Mouse (Mus musculus) forebrain, embryonic 15.5 days (tissue): ENCODE measurements at regions not wholly inside any gene's neighbourhood (a gene's known extent, or its start where the extent isn't known, plus 50 kb on each side); places are given as distances from the start of the nearest gene placed in this dataset.

Source experiments
- ATAC-seq: fragments of 200-750 bp; cut with Nextera tagmentation; replicated peaks from 2 replicates; pipeline ENCODE4 v1.8.0; 2017; ENCODE audit warnings: mild to moderate bottlenecking, moderate TSS enrichment, moderate library complexity
- H3K27ac ChIP-seq: fragments of 300-500 bp; sonication (generic); replicated peaks from 2 replicates; pipeline ENCODE4 v1.5.1; 2015; ENCODE audit warnings: mild to moderate bottlenecking, inconsistent platforms
- H3K27me3 ChIP-seq: fragments of 300-500 bp; sonication (generic); 2 replicates; pipeline ENCODE4 v1.6.1; 2015; ENCODE audit warnings: inconsistent platforms
- H3K36me3 ChIP-seq: fragments of 300-500 bp; sonication (generic); 2 replicates; pipeline ENCODE4 v1.6.1; 2015; ENCODE audit warnings: mild to moderate bottlenecking, inconsistent platforms
- H3K4me1 ChIP-seq: fragments of 300-500 bp; sonication (generic); 2 replicates; pipeline ENCODE4 v1.6.1; 2015; ENCODE audit warnings: inconsistent platforms
- H3K4me2 ChIP-seq: fragments of 300-500 bp; sonication (generic); replicated peaks from 2 replicates; pipeline ENCODE4 v1.6.1; 2015; ENCODE audit warnings: mild to moderate bottlenecking, inconsistent platforms
- H3K4me3 ChIP-seq: fragments of 300-500 bp; sonication (generic); 2 replicates; pipeline ENCODE4 v1.5.1; 2015; ENCODE audit warnings: mild to moderate bottlenecking, inconsistent platforms
- H3K9ac ChIP-seq: fragments of 300-500 bp; sonication (generic); replicated peaks from 2 replicates; pipeline ENCODE4 v1.6.1; 2015; ENCODE audit warnings: mild to moderate bottlenecking, inconsistent platforms
- H3K9me3 ChIP-seq: fragments of 300-500 bp; sonication (generic); 2 replicates; pipeline ENCODE4 v1.6.1; 2016; ENCODE audit warnings: inconsistent platforms
- WGBS: fragments of 180-500 bp; shearing (Covaris S2); methylation state at CpG from one replicate; pipeline ENCODE4 v1.1.7; 2015; ENCODE audit warnings: mixed read lengths; 5-methylcytosine and 5-hydroxymethylcytosine counted together

DNA sequence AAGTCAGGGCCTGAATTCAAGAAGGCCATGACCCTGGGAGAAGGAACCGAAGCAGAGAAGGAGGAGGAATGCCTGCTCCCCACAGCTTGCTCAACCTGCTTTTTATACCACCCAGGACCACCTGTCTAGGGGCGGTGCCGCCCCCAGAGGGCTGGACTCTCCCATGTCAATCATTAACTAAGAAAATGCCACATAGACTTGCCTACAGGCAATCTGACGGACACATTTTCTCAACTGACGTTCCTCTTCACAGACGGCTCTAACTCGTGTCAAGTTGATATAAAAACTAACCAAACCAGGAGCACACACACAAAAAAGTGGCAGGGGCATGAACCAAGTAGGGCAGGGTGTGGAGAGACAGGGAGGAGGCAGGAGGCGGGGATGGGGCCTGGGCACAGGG lies 248.5 kb downstream of the Bcl11b start:
- no peak for ATAC-seq
- H3K9me3 ChIP-seq: no peaks in the 10 kb centered on the region
- WGBS: 89% methylated on average over 8 of the region's 8 CpGs
- no peak overlapping the region for H3K9ac ChIP-seq
- no peak overlapping the region for H3K4me2 ChIP-seq
- H3K27me3 ChIP-seq: no peaks in the 10 kb centered on the region
- H3K4me1 ChIP-seq: peaks cover 20% of the 10 kb centered on the region
- no peak overlapping the region for H3K4me3 ChIP-seq
- no peaks in the 10 kb centered on the region for H3K36me3 ChIP-seq
- no peak overlapping the region for H3K27ac ChIP-seq

DNA sequence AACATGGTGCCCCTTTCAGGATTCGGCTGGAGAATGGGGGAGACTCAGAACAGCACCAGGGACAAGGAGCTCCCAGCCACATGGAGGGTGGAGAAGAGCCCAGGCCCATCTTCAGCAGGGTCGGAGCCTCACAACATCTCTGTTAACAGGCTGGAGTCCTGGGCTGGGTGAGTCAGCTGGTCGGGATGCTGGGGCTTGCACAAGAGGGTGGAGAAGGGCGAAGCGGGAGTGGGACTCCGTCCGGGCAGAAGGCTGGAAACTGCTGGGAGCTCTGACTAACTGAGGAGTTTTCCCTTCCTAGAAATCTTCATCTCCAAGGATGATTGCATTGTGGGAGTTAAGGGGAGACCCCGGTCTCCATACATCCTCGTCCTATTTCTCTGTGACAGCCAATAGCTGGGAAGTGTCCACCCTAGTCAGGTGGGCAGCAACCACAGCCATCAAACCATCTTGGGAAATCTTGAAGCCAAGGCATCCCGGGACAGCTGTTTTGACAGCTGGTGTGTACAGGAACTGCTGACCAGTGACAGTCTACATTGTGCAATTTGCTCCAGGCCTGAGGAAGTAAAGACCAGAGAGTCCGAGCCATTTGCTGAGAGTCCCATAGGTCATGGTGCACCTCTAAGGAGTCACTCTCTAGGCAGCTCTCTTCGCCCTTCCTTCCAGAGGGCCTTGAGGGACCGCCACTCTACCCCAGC lies 247.4 kb downstream of the Bcl11b start:
- Histone ChIP-seq H3K27ac (no peak overlapping the region), H3K4me2 (no peak overlapping the region), H3K36me3 (no peaks in the 10 kb centered on the region), H3K27me3 (no peaks in the 10 kb centered on the region), H3K9me3 (no peaks in the 10 kb centered on the region), H3K4me3 (no peak overlapping the region), H3K9ac (no peak overlapping the region), H3K4me1 (peaks cover 20% of the 10 kb centered on the region)
- WGBS: 92% methylated on average over 13 of the region's 13 CpGs
- ATAC-seq: no peak

DNA sequence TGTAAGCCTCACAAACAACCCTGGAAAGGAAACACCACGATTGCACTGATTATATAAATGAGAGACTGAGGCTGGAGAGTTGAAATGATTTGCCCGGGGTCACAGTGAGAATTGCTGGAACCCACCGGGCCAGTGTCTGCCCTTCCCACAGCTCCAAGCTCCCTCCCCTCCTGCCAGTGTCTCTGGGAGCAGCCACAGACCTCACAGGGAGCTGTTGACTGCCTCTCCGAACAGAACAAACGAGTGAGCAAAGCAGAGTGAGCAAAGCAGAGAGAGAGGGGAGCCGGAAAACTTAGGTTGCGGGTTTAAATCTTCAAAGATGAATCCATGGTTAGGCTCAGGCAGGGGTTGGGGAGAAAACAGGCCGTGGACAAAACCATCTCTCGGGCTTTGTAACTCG lies 246.2 kb downstream of the Bcl11b start:
- Histone ChIP-seq H3K27ac (no peak overlapping the region), H3K4me1 (peaks cover 19% of the 10 kb centered on the region), H3K4me2 (no peak overlapping the region), H3K36me3 (no peaks in the 10 kb centered on the region), H3K9me3 (no peaks in the 10 kb centered on the region), H3K9ac (no peak overlapping the region), H3K4me3 (no peak overlapping the region), H3K27me3 (no peaks in the 10 kb centered on the region)
- ATAC-seq: no peak
- 38% methylated on average over 10 of the region's 10 CpGs for WGBS

DNA sequence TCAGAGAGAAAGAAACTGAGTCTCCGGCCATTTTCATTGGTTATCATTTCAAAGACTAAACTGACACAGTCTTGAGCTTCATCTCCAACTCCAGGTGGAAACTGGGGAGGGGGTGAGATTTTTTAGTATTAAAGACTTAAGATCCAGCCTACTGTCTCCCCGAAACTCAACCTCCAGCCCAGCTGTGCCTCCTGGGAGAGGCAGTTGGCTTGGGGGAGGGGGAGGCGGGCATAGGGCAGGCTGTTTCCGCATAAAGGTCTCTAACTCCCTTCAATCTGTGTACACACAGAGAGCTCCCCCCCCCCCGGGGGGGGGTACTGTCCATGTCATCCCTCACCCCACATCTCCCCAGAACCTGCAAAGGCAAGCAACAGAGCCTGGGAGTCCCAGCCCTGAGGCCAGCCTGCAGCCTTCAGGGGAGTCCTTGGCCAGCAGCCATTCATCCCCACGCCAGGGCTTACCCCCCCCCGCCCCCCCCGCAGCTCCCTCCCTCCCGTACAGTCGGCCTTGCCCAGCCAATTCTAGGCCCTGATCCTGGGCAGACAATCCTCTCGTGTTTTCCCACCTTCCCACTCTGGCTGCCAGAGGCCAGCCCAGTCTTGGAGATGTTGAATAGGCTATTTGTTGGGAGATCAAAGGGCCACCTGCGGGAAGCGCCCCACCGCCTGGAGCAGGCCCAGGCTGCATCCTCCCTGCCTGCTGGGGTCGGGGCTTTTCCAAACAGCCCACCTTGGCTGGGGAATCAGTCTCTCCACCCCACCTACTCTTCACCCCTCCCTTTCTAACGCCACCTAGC lies 245.2 kb downstream of the Bcl11b start:
- ATAC-seq: peak; percentile 59; the same call in 1 of the 2 replicates
- no peaks in the 10 kb centered on the region for H3K9me3 ChIP-seq
- H3K4me3 ChIP-seq: no peak overlapping the region
- 17% methylated on average over 14 of the region's 16 CpGs for WGBS
- H3K4me2 ChIP-seq: no peak overlapping the region
- H3K27me3 ChIP-seq: no peaks in the 10 kb centered on the region
- no peaks in the 10 kb centered on the region for H3K36me3 ChIP-seq
- peaks cover 10% of the 10 kb centered on the region for H3K4me1 ChIP-seq
- no peak overlapping the region for H3K9ac ChIP-seq
- no peak overlapping the region for H3K27ac ChIP-seq

DNA sequence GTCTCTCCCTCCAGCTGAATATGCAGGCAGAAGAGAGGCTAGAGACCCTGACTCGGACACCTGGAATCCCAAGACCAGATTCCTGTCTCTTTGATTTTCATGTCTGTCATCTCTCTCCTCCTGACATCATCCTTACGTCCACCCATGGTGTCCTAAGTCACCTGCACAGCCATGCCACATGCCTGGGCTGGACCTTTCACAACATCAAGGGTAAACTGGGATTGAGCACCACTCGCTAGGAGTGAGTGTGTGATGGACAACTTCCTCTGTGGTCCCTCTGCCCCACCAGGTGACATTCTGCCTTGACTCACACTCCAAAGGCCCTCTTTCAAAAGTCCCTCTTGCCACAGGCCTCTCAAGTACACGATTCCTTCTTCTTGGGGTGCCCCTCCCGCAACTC lies 244.1 kb downstream of the Bcl11b start:
- H3K36me3 ChIP-seq: no peaks in the 10 kb centered on the region
- no peak overlapping the region for H3K4me3 ChIP-seq
- H3K9ac ChIP-seq: no peak overlapping the region
- no peaks in the 10 kb centered on the region for H3K9me3 ChIP-seq
- 86% methylated on average over 5 of the region's 5 CpGs for WGBS
- H3K4me1 ChIP-seq: peaks cover 10% of the 10 kb centered on the region
- no peak overlapping the region for H3K4me2 ChIP-seq
- no peak overlapping the region for H3K27ac ChIP-seq
- no peak for ATAC-seq
- no peaks in the 10 kb centered on the region for H3K27me3 ChIP-seq

DNA sequence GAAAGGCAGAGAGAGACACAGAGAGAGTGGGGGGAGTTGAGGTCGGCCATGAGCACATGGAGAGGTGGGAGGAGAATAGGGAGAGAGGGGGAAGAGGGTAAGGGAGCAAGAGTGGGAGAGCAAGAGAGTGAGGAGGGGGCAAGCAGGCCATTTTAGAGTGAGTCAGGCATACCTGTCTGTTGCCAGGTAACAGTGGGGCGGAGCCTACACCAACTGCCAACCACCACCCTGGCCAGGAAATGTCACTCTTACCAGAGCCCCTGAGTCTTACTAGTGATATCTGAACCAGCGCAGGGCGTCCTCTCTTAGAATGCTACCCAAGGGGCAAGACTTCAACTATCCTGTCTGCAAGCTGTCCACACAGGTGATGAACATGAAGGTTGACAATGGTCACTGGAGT lies 243.5 kb downstream of the Bcl11b start:
- no peak for ATAC-seq
- H3K36me3 ChIP-seq: no peaks in the 10 kb centered on the region

DNA sequence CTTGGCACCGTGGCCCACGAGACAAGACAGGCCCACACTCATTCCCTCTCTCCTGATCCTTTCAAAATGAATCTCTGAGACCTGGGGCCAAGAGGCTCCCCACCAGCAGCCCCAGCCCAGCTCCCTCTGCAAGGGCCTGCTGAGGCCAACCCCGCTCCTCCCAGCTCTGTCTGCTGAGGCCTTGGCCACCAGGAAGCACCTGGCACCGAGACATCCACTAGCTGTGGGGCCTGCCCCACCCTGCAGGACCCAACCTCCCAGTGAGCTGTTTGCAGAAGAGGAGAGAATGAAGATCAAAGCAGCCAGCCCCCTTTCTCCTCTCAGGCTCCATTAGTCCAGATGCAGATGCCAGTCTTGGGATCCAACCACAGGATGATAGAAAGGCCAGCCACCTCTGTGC lies 241.3 kb downstream of the Bcl11b start:
- 77% methylated on average over 4 of the region's 4 CpGs for WGBS
- Histone ChIP-seq H3K36me3 (no peaks in the 10 kb centered on the region), H3K4me2 (no peak overlapping the region), H3K9me3 (no peaks in the 10 kb centered on the region), H3K27ac (no peak overlapping the region), H3K27me3 (no peaks in the 10 kb centered on the region), H3K9ac (no peak overlapping the region), H3K4me3 (no peak overlapping the region), H3K4me1 (peaks cover 10% of the 10 kb centered on the region)
- no peak for ATAC-seq

More for the DNA sequence above, 243.5 kb downstream of the Bcl11b start:
- no peaks in the 10 kb centered on the region for H3K27me3 ChIP-seq
- WGBS: 77% methylated on average over 4 of the region's 4 CpGs
- no peaks in the 10 kb centered on the region for H3K9me3 ChIP-seq
- no peak overlapping the region for H3K4me3 ChIP-seq
- H3K9ac ChIP-seq: no peak overlapping the region
- H3K27ac ChIP-seq: no peak overlapping the region
- no peak overlapping the region for H3K4me2 ChIP-seq
- H3K4me1 ChIP-seq: peaks cover 10% of the 10 kb centered on the region

DNA sequence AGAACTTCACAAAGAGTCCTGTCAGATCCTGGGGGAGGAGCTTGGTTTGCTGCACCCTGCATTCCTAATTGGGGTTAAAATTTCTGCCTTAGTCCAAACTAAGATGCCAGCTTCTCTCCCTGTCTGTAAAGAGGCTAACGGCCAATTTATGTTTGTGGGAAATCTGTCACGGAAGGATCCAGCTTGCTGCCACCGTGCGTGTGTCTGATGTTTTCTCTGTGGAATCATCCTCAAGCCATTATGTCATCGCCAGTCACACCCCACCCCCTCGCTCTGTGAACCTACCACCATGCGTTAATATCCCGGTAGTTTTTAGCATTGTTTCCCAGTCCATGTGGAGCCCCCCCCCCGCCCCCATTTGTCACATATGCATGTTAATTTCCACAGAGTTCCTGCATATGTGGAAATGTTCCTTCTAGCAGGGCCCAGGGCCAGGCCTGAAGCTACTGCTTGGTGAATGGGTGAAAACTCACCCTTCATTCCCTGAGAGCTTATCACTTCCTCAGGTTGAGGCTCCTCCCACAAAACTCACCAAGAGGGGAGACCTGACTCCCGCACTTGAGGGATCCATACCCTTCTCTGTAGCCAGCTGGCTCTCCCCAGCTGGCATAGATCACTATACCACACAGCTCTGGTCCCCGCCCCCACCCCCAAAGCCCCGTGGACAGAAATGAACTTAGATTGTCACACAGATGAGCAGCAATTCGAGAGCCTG lies 233.4 kb downstream of the Bcl11b start:
- Histone ChIP-seq H3K4me2 (no peak overlapping the region), H3K9me3 (no peaks in the 10 kb centered on the region), H3K36me3 (no peaks in the 10 kb centered on the region), H3K4me1 (peaks cover 9% of the 10 kb centered on the region), H3K9ac (no peak overlapping the region), H3K27ac (no peak overlapping the region), H3K4me3 (no peak overlapping the region), H3K27me3 (no peaks in the 10 kb centered on the region)
- no peak for ATAC-seq
- WGBS: 51% methylated on average over 13 of the region's 13 CpGs

DNA sequence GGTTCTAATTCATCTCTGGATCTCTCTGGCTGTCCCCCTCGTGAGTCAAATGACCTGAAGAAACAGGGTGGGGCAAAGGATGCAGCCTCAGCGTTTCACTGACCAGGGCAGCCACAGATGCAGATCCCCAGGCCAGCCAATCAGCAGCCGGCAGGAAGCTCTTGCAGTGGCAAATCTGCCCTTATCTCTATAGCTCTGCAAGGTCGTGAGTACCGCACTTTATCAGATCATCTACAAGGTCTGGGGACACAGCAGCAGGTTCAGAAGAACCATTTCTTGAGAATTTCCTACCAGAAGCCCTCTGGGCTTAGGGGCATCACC lies 232.9 kb downstream of the Bcl11b start:
- H3K9me3 ChIP-seq: no peaks in the 10 kb centered on the region
- 33% methylated on average over 5 of the region's 5 CpGs for WGBS
- H3K9ac ChIP-seq: no peak overlapping the region
- no peaks in the 10 kb centered on the region for H3K27me3 ChIP-seq
- H3K4me1 ChIP-seq: peaks cover 9% of the 10 kb centered on the region
- no peak overlapping the region for H3K4me2 ChIP-seq
- no peak overlapping the region for H3K4me3 ChIP-seq
- H3K36me3 ChIP-seq: no peaks in the 10 kb centered on the region
- ATAC-seq: no peak
- no peak overlapping the region for H3K27ac ChIP-seq

DNA sequence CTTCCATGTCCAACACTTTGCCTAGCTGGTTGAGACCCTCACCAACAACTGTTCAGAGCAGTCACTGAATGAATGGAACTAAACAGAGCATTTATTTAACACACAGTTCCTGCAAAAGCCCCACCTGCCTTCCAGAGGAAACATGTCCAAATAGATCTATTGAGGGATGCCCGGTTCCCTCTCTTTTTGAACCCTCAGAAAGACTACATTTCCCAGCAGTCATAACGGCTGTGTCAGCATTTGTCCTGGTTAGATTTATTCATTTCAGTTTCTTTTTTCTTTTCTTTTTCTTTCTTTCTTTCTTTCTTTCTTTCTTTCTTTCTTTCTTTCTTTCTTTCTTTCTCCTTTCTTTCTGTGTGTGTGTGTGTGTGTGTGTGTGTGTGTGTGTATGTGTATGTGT lies 232.1 kb downstream of the Bcl11b start:
- 62% methylated on average over 2 of the region's 2 CpGs for WGBS
- Histone ChIP-seq H3K27ac (no peak overlapping the region), H3K9ac (no peak overlapping the region), H3K9me3 (no peaks in the 10 kb centered on the region), H3K4me2 (no peak overlapping the region), H3K27me3 (no peaks in the 10 kb centered on the region), H3K4me1 (peaks cover 9% of the 10 kb centered on the region), H3K36me3 (no peaks in the 10 kb centered on the region), H3K4me3 (no peak overlapping the region)
- no peak for ATAC-seq

DNA sequence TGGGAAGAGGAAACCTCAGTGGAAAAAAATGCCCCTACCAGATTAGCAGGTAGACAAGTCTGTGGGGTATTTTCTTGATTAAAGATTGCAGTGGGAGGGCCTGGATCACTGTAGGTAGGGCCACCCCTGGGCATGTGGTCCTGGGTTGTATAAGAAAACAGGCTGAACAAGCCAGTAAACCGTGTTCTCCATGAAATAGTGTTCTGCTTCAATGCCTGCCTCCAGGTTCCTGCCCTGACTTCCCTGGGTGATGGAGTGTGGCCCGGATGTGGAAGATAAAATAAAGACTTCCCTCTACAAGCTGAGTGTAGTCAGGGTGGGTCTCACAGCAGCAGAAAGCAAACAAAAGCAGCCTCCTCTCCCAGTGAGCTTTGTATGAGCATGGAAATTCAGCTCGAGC lies 231.6 kb downstream of the Bcl11b start:
- Histone ChIP-seq H3K4me2 (no peak overlapping the region), H3K27ac (no peak overlapping the region), H3K9me3 (no peaks in the 10 kb centered on the region), H3K4me3 (no peak overlapping the region), H3K27me3 (no peaks in the 10 kb centered on the region), H3K9ac (no peak overlapping the region), H3K36me3 (no peaks in the 10 kb centered on the region), H3K4me1 (peaks cover 9% of the 10 kb centered on the region)
- WGBS: 45% methylated on average over 3 of the region's 3 CpGs
- ATAC-seq: no peak

DNA sequence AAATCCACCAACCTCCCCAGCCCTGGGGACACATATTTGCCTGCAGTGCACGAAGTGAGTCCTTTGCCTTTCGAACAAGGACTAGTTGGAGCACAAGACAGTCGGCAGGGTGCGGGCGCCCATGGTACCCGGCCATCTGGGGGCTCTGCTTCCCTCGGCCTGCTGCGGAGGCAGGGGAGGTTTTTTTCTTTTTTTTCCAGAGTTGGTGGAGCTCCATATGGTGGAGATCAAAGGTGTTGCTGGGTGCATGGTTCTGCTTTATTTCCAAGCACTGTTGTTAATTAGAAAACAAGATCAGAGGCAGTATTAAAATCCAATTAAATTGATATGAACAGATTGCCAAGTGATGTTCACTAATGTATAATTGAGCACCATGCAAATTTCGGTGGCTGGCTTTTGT lies 225.4 kb downstream of the Bcl11b start:
- no peak; the same call in 1 of the 2 replicates for ATAC-seq
- no peak overlapping the region for H3K4me2 ChIP-seq
- H3K4me1 ChIP-seq: 0 out of 2 replicates have a peak, but pooled peaks cover 4% of the 10 kb centered on the region
- H3K4me3 ChIP-seq: no peak overlapping the region
- H3K27me3 ChIP-seq: no peaks in the 10 kb centered on the region
- no peaks in the 10 kb centered on the region for H3K36me3 ChIP-seq
- H3K9ac ChIP-seq: no peak overlapping the region
- H3K9me3 ChIP-seq: no peaks in the 10 kb centered on the region
- H3K27ac ChIP-seq: no peak overlapping the region
- 50% methylated on average over 9 of the region's 9 CpGs for WGBS
